13 mouse cellular contexts compared by ENCODE assay signal in the genomic region with DNA sequence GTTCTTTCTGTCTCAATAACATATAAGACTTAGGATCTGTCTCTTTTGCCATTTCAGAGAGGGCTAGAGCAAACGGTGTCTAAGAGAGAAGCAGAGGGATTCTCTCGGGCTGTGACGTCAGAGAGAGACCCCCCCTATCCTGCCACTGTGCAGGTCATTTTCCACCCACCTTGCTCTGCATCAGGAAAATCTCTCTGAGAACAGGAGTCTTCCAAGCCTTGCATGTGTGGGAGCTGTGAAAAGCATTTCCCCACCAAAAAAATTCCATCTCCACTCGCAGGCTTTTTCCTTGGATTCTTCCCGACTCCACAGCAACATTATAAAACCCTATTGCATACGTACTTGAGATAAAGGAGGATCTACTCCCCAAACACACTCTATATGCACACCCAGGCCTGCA.
"Had no signal": no experiment of that assay in that cellular context is flagged by ENCODE, and none has a peak within 500 bp of the region (broad histone marks: within the 10 kb centered on the region; RNA-seq: fewer than 3 reads in every experiment).

No protein-coding gene starts in this region.

- H3K27ac ChIP-seq: hindbrain, postnatal 0 days; kidney, embryonic 15.5 days; limb, embryonic 13.5 days; liver, embryonic 14.5 days; midbrain, embryonic 12.5 days; neural tube, embryonic 13.5 days; stomach, postnatal 0 days had no signal

- ATAC-seq: hindbrain, postnatal 0 days; midbrain, embryonic 16.5 days had no signal

- DNase-seq: kidney, adult 18-20 months; kidney, postnatal 25 days; lung, adult 18-20 months; thymus, adult 2 months; thymus, postnatal 36 days had no signal

- H3K4me3 ChIP-seq: kidney, embryonic 15.5 days; limb, embryonic 13.5 days; midbrain, embryonic 12.5 days; neural tube, embryonic 13.5 days had no signal
